Mouse (Mus musculus) mouse embryonic stem cell (cell line): ENCODE data around the gene Tnfsf13.

Experiments
- in situ Hi-C, 2 experiments: fragments of 300-500 bp; cut with MboI; formaldehyde crosslinking; loops; 1 replicate in 1 of 2; 3 replicates in 1 of 2; pipeline ENCODE4 v1.14.3; 2019 to 2020; ENCODE audit warnings: low sequenced_read_pairs in 2 of 2, low pct_unique_long_range_greater_than_20kb in 1 of 2, mixed read lengths in 1 of 2; ENCODE audit not compliant: unreplicated experiment in 1 of 2

The Tnfsf13 gene

GRCm38 (mm10) chr11:69708614-69709265 is 23.2 kb upstream of the Tnfsf13 start:
- in situ Hi-C loops, result loop anchor here in 1 of 2 experiments (25.0 kb wide), 1 partner anchor 296 kb away; the partner anchor contains the start of gene Kdm6b

GRCm38 (mm10) chr11:69707873-69708381 is 22.3 kb upstream of the Tnfsf13 start:
- in situ Hi-C loops, result loop anchor here in 1 of 2 experiments (25.0 kb wide), 1 partner anchor 296 kb away; the partner anchor contains the start of gene Kdm6b

- in situ Hi-C loops, result loop anchor here in 1 of 2 experiments (25.0 kb wide), 1 partner anchor 295 kb away; the partner anchor contains the start of gene Kdm6b
Observed at GRCm38 (mm10) chr11:69707480-69707847, 21.9 kb upstream of the Tnfsf13 start.

- in situ Hi-C loops, result loop anchor here in 1 of 2 experiments (25.0 kb wide), 1 partner anchor 295 kb away; the partner anchor contains the start of gene Kdm6b
Observed at GRCm38 (mm10) chr11:69706775-69707479, 21.3 kb upstream of the Tnfsf13 start.

GRCm38 (mm10) chr11:69704613-69705010 is 19.0 kb upstream of the Tnfsf13 start:
- in situ Hi-C loops, result loop anchor here in 1 of 2 experiments (25.0 kb wide), 1 partner anchor 292 kb away; the partner anchor contains the start of gene Kdm6b

GRCm38 (mm10) chr11:69703814-69704612 is 18.4 kb upstream of the Tnfsf13 start:
- in situ Hi-C loops, result loop anchor here in 1 of 2 experiments (25.0 kb wide), 1 partner anchor 292 kb away; the partner anchor contains the start of gene Kdm6b

- in situ Hi-C loops, result loop anchor here in 1 of 2 experiments (25.0 kb wide), 1 partner anchor 291 kb away; the partner anchor contains the start of gene Kdm6b
Observed at GRCm38 (mm10) chr11:69703381-69703780, 17.8 kb upstream of the Tnfsf13 start.

- in situ Hi-C loops, result loop anchor here in 1 of 2 experiments (25.0 kb wide), 1 partner anchor 291 kb away; the partner anchor contains the start of gene Kdm6b
Observed at GRCm38 (mm10) chr11:69702886-69703285, 17.3 kb upstream of the Tnfsf13 start.

- in situ Hi-C loops, result no loop called here
Observed at GRCm38 (mm10) chr11:69699595-69699994, 14.0 kb upstream of the Tnfsf13 start.

- in situ Hi-C loops, result no loop called here
Observed at GRCm38 (mm10) chr11:69698574-69698973, 13.0 kb upstream of the Tnfsf13 start.

GRCm38 (mm10) chr11:69697396-69697795 is 11.8 kb upstream of the Tnfsf13 start:
- in situ Hi-C loops, result no loop called here

GRCm38 (mm10) chr11:69695361-69696181 is 10.0 kb upstream of the Tnfsf13 start, which contains the start of the genes Tnfsf12 and Tnfsfm13:
TSS of gene Tnfsf12 (minus strand) at chr11:69695849.
TSS of gene Tnfsfm13 (minus strand) at chr11:69696098.
- in situ Hi-C loops, result no loop called here

GRCm38 (mm10) chr11:69695046-69695360 is 9.4 kb upstream of the Tnfsf13 start:
- in situ Hi-C loops, result no loop called here

- in situ Hi-C loops, result no loop called here
Observed at GRCm38 (mm10) chr11:69693421-69693965, 7.9 kb upstream of the Tnfsf13 start.

- in situ Hi-C loops, result no loop called here
Observed at GRCm38 (mm10) chr11:69692863-69693262, 7.3 kb upstream of the Tnfsf13 start.

GRCm38 (mm10) chr11:69692196-69692811 is 6.7 kb upstream of the Tnfsf13 start:
- in situ Hi-C loops, result no loop called here

- in situ Hi-C loops, result no loop called here
Observed at GRCm38 (mm10) chr11:69689891-69690290, 4.3 kb upstream of the Tnfsf13 start.
